Mouse (Mus musculus): Measurements from ENCODE around the gene Gm43951. TPM values are rescaled to one million over a fixed set of nuclear protein-coding genes. Genes with fewer than 3 reads are reported as not detected.

Gm43951 gene
- total and polyA plus RNA-seq, 3 experiments: 1.5 to 2.0 TPM; not detected in 1

- Histone ChIP-seq H3K36me3 (ENCODE audit: control insufficient read depth in 1 of 2, insufficient read depth in 2 of 2, low read length in 2 of 2) (peaks cover 0 to 3% of the 10 kb centered on the region in 2 experiments; a peak in 1 of 4 replicates), H3K4me3 (ENCODE audit: control insufficient read depth in 1 of 2, insufficient read depth in 1 of 2, low read depth in 2 of 2, low read length in 2 of 2) (no peak overlapping the region), H3K4me1 (ENCODE audit: control insufficient read depth in 1 of 2, insufficient read depth in 2 of 2, low read length in 2 of 2) (no peaks in the 10 kb centered on the region), H3K27me3 (ENCODE audit: control insufficient read depth in 1 of 2, insufficient read depth in 2 of 2, low read length in 2 of 2) (no peaks in the 10 kb centered on the region), H3K9ac (ENCODE audit: control insufficient read depth, low read depth, low read length, poor library complexity, severe bottlenecking) (no peak overlapping the region), H3K79me2 (ENCODE audit: control insufficient read depth, insufficient read depth, low read length, poor library complexity) (no peaks in the 10 kb centered on the region), H3K27ac (ENCODE audit: control insufficient read depth, low read depth, low read length) (no peak overlapping the region), H3K9me3 (replicated peaks; ENCODE audit: insufficient read depth, low read length) (no peaks in the 10 kb centered on the region)
- no peak for TF ChIP-seq ZMIZ1 (IDR thresholded peaks at IDR 0.05; ENCODE audit: low read depth, low read length)
- TF ChIP-seq NRF1 (IDR thresholded peaks at IDR 0.05; ENCODE audit: insufficient read depth, low read depth, low read length, poor library complexity, severe bottlenecking): no peak
- no peak for TF ChIP-seq ZC3H11A (IDR thresholded peaks at IDR 0.05; ENCODE audit: low read depth, low read length)
- no peak for TF ChIP-seq POLR2A (IDR thresholded peaks at IDR 0.05; ENCODE audit: control insufficient read depth in 1 of 2, insufficient read depth in 1 of 2, low read depth in 1 of 2, low read length in 2 of 2, poor library complexity in 1 of 2)
- no peak for TF ChIP-seq MYB (IDR thresholded peaks at IDR 0.05; ENCODE audit: low read depth, low read length)
- no peak for TF ChIP-seq UBTF (IDR thresholded peaks at IDR 0.05; ENCODE audit: borderline replicate concordance, insufficient read depth, low read depth, low read length)
- no peak for TF ChIP-seq ETS1 (IDR thresholded peaks at IDR 0.05; ENCODE audit: low read depth, low read length)
- no peak for TF ChIP-seq POLR2AphosphoS2 (IDR thresholded peaks at IDR 0.05; ENCODE audit: low read length)
- no peak for TF ChIP-seq SIN3A (IDR thresholded peaks at IDR 0.05; ENCODE audit: low read length)
- no peak for TF ChIP-seq ZKSCAN1 (IDR thresholded peaks at IDR 0.05; ENCODE audit: low read depth, low read length)
- TF ChIP-seq JUND (IDR thresholded peaks at IDR 0.05; ENCODE audit: low read depth, low read length): no peak
- TF ChIP-seq CTCF (IDR thresholded peaks at IDR 0.05 in 2 of 3, conservative IDR thresholded peaks at IDR 0.05 in 1 of 3; ENCODE audit: control insufficient read depth in 1 of 3, insufficient read depth in 1 of 3, low read depth in 2 of 3, low read length in 3 of 3, poor library complexity in 1 of 3, severe bottlenecking in 1 of 3): no peak
- no peak for TF ChIP-seq CHD1 (IDR thresholded peaks at IDR 0.05; ENCODE audit: low read depth, low read length)
- no peak for TF ChIP-seq SMC3 (IDR thresholded peaks at IDR 0.05; ENCODE audit: low read depth, low read length)
- TF ChIP-seq GABPA (IDR thresholded peaks at IDR 0.05; ENCODE audit: low read depth, low read length): no peak
- TF ChIP-seq USF2 (IDR thresholded peaks at IDR 0.05; ENCODE audit: borderline replicate concordance in 1 of 2, insufficient read depth in 1 of 2, low read depth in 1 of 2, low read length in 2 of 2): no peak
- TF ChIP-seq GATA1 (IDR thresholded peaks at IDR 0.05; ENCODE audit: low read depth, low read length): no peak
- no peak for TF ChIP-seq MAX (IDR thresholded peaks at IDR 0.05; ENCODE audit: low read length)
- TF ChIP-seq CHD2 (IDR thresholded peaks at IDR 0.05; ENCODE audit: low read length): no peak
- no peak for TF ChIP-seq POLR2AphosphoS5 (IDR thresholded peaks at IDR 0.05; ENCODE audit: borderline replicate concordance, low read depth, low read length)
- no peak for DNase-seq (ENCODE audit: low read depth, low spot score)
Measured at GRCm38 (mm10) chr11:72155981-72156428, 50.6 kb downstream of the Gm43951 start.

Measured in MEL (cell line).